Mouse (Mus musculus) embryonic stem cell, embryonic (primary cell): ENCODE data around the gene Gm21970.

ENCODE experiments used
- CTCF ChIA-PET, 4 experiments: fragments of 300-600 bp in 2 of 4; fragments of 350-600 bp in 2 of 4; sonication (Branson Sonifier 250); formaldehyde crosslinking; loops; one replicate each; lab custom pipeline; 2022; ENCODE audit warnings: inconsistent platforms in 2 of 4; lab: Charles Lee
- POLR2A ChIA-PET, 4 experiments: fragments of 300-600 bp in 2 of 4; fragments of 350-600 bp in 2 of 4; sonication (Branson Sonifier 250); formaldehyde crosslinking; loops; one replicate each; lab custom pipeline; 2022; ENCODE audit warnings: antibody characterized with exemption in 4 of 4, inconsistent platforms in 1 of 4; lab: Charles Lee

Gene Gm21970

GRCm38 (mm10) chr16:91362006-91362405 is 29.5 kb upstream of the Gm21970 start:
- ChIA-PET POLR2A (interaction anchor here in 1 of 4 experiments (1.8 kb wide), 1 partner anchor 123 kb away, joined by 5 read pairs; the partner anchor contains the start of gene Ifnar1), CTCF (interaction anchor here in 1 of 4 experiments (0.7 kb wide), 1 partner anchor 989 kb away, joined by 4 read pairs; no protein-coding TSS in a partner anchor)

GRCm38 (mm10) chr16:91362616-91363272 is 28.8 kb upstream of the Gm21970 start:
- ChIA-PET CTCF (interaction anchor here in 1 of 4 experiments (0.7 kb wide), 1 partner anchor 365 kb away, joined by 3 read pairs; no protein-coding TSS in a partner anchor), POLR2A (no interaction called here)

GRCm38 (mm10) chr16:91363483-91363882 is 28.0 kb upstream of the Gm21970 start:
- CTCF ChIA-PET: no interaction called here
- POLR2A ChIA-PET: interaction anchor here in 1 of 4 experiments (0.9 kb wide), 1 partner anchor 16 kb away, joined by 4 read pairs; no protein-coding TSS in a partner anchor

- CTCF ChIA-PET: no interaction called here
- POLR2A ChIA-PET: interaction anchor here in 2 of 4 experiments (0.5 kb wide), 2 partner anchors 15 to 569 kb away, joined by 3 read pairs; no protein-coding TSS in a partner anchor
These were observed 25.0 kb upstream of the Gm21970 start for GRCm38 (mm10) chr16:91366567-91366966.

- CTCF ChIA-PET: no interaction called here
- POLR2A ChIA-PET: no interaction called here
These were observed 24.5 kb upstream of the Gm21970 start for GRCm38 (mm10) chr16:91367066-91367465.

GRCm38 (mm10) chr16:91372577-91373472 is 18.7 kb upstream of the Gm21970 start, which contains the start of gene Ifnar2:
Ifnar2 (plus strand) TSS chr16:91372783.
- POLR2A ChIA-PET: interaction anchor here in 2 of 4 experiments (0.8 to 1.6 kb wide), 7 partner anchors 8 to 278 kb away, joined by 3 to 6 read pairs (median 3); partner anchors contain the start of genes Gart (in 1 of the 2), Il10rb (in 1 of the 2) and Son (in 1 of the 2)
- CTCF ChIA-PET: interaction anchor here in 2 of 4 experiments (1.4 to 1.9 kb wide), 2 partner anchors 14 kb away, joined by 4 to 8 read pairs; no protein-coding TSS in a partner anchor

- ChIA-PET POLR2A (interaction anchor here in 3 of 4 experiments (0.5 to 1.6 kb wide), 10 partner anchors 9 to 624 kb away, joined by 3 to 8 read pairs (median 3); partner anchors contain the start of genes Gart (in 1 of the 3), Il10rb (in 1 of the 3) and Son (in 1 of the 3)), CTCF (interaction anchor here in 2 of 4 experiments (0.6 to 1.9 kb wide), 3 partner anchors 15 to 296 kb away, joined by 3 to 8 read pairs (median 4); no protein-coding TSS in a partner anchor)
These were observed 17.9 kb upstream of the Gm21970 start for GRCm38 (mm10) chr16:91373473-91374252.

- ChIA-PET CTCF (interaction anchor here in 1 of 4 experiments (1.9 kb wide), 1 partner anchor 16 kb away, joined by 8 read pairs; no protein-coding TSS in a partner anchor), POLR2A (interaction anchor here in 2 of 4 experiments (0.5 to 1.6 kb wide), 5 partner anchors 9 to 624 kb away, joined by 3 to 8 read pairs (median 3); no protein-coding TSS in a partner anchor)
These were observed 17.3 kb upstream of the Gm21970 start for GRCm38 (mm10) chr16:91374253-91374634.

- ChIA-PET POLR2A (interaction anchor here in 2 of 4 experiments (0.6 to 0.9 kb wide), 2 partner anchors 10 to 804 kb away, joined by 3 to 4 read pairs; no protein-coding TSS in a partner anchor), CTCF (interaction anchor here in 1 of 4 experiments (1.7 kb wide), 1 partner anchor 18 kb away, joined by 8 read pairs; no protein-coding TSS in a partner anchor)
These were observed 14.8 kb upstream of the Gm21970 start for GRCm38 (mm10) chr16:91376701-91377100.

GRCm38 (mm10) chr16:91378431-91378986 is 13.0 kb upstream of the Gm21970 start:
- POLR2A ChIA-PET: interaction anchor here in 3 of 4 experiments (0.6 to 1.6 kb wide), 6 partner anchors 15 to 334 kb away, joined by 3 to 5 read pairs (median 4); partner anchors contain the start of genes Gart (in 1 of the 3), Ifnar1 (in 1 of the 3), Paxbp1 (in 1 of the 3) and Son (in 1 of the 3)
- CTCF ChIA-PET: interaction anchor here in 1 of 4 experiments (0.6 kb wide), 1 partner anchor 149 kb away, joined by 4 read pairs; no protein-coding TSS in a partner anchor

- POLR2A ChIA-PET: interaction anchor here in 2 of 4 experiments (0.8 to 1.6 kb wide), 4 partner anchors 15 to 335 kb away, joined by 3 to 5 read pairs (median 4); partner anchors contain the start of genes Ifnar1 (in 1 of the 2) and Paxbp1 (in 1 of the 2)
- CTCF ChIA-PET: interaction anchor here in 2 of 4 experiments (0.6 to 0.7 kb wide), 2 partner anchors 148 to 176 kb away, joined by 3 to 4 read pairs; no protein-coding TSS in a partner anchor
These were observed 12.5 kb upstream of the Gm21970 start for GRCm38 (mm10) chr16:91378991-91379390.

- POLR2A ChIA-PET: interaction anchor here in 3 of 4 experiments (0.5 to 1.6 kb wide), 5 partner anchors 16 to 335 kb away, joined by 3 to 5 read pairs (median 3); partner anchors contain the start of genes Ifnar1 (in 1 of the 3) and Paxbp1 (in 1 of the 3)
- CTCF ChIA-PET: interaction anchor here in 2 of 4 experiments (0.6 to 0.7 kb wide), 2 partner anchors 148 to 175 kb away, joined by 3 to 4 read pairs; no protein-coding TSS in a partner anchor
These were observed 12.1 kb upstream of the Gm21970 start for GRCm38 (mm10) chr16:91379412-91379811.

GRCm38 (mm10) chr16:91380151-91380550 is 11.4 kb upstream of the Gm21970 start:
- ChIA-PET CTCF (interaction anchor here in 1 of 4 experiments (0.6 kb wide), 1 partner anchor 23 kb away, joined by 3 read pairs; no protein-coding TSS in a partner anchor), POLR2A (interaction anchor here in 2 of 4 experiments (0.9 to 1.6 kb wide), 3 partner anchors 8 to 285 kb away, joined by 3 to 5 read pairs (median 3); partner anchors contain the start of genes Ifnar1 (in 1 of the 2) and Ifnar2 (in 1 of the 2))

GRCm38 (mm10) chr16:91381606-91382005 is 9.9 kb upstream of the Gm21970 start:
- CTCF ChIA-PET: interaction anchor here in 1 of 4 experiments (0.5 to 1.4 kb wide), 2 partner anchors 9 to 23 kb away, joined by 6 to 7 read pairs; no protein-coding TSS in a partner anchor
- POLR2A ChIA-PET: interaction anchor here in 2 of 4 experiments (0.6 to 2.2 kb wide), 3 partner anchors 8 to 145 kb away, joined by 3 to 6 read pairs (median 3); partner anchors contain the start of gene Ifnar2 (in 1 of the 2)

GRCm38 (mm10) chr16:91382261-91382790 is 9.2 kb upstream of the Gm21970 start:
- ChIA-PET POLR2A (interaction anchor here in 1 of 4 experiments (2.2 kb wide), 1 partner anchor 9 kb away, joined by 6 read pairs; the partner anchor contains the start of gene Ifnar2), CTCF (interaction anchor here in 2 of 4 experiments (0.9 to 1.4 kb wide), 2 partner anchors 24 kb away, joined by 3 to 7 read pairs; no protein-coding TSS in a partner anchor)
